Mouse (Mus musculus): ENCODE results near the gene Tmem230.

DNA sequence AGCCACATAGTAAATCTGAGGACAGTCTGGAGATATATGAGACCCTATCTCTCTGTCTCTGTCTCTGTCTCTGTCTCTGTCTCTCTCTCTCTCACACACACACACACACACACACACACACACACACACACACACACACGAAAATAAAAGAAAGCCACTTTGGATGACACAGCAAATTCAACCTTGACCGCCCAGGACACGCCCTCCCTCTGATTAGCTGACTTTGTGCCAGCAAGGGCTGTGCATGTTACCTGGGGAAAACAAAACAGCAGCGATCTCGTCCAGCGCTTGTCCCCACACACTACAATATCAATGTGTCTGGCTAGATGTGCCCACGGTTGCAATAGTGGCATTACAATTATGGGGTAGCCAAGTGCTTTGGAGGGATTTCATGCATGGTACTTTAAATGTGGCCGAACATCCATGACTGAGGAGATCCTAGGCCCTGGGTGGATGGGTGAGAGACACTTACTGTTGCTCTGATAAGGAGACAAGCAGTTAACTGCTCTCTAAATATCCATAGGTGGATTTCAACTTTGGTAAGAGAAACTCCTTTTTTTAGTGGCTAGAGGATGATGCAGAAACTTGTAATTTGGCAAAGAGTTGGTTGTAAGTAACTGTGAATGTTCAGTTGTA is 39.2 kb downstream of the Tmem230 start:
- TF ChIP-seq TAL1 (IDR thresholded peaks at IDR 0.05; ENCODE audit: low read length) (no peak), GATA1 (IDR thresholded peaks at IDR 0.05; ENCODE audit: low read length) (no peak)
